Mouse (Mus musculus): ENCODE results near the gene Catsper3.

GRCm38 (mm10) chr13:55774352-55774751, 10.0 kb upstream of the Catsper3 start:
- TF ChIP-seq KAT2A (conservative IDR thresholded peaks at IDR 0.05; ENCODE audit: low read depth, low read length) (no peak), ZMIZ1 (IDR thresholded peaks at IDR 0.05; ENCODE audit: low read depth, low read length) (no peak), TCF12 (IDR thresholded peaks at IDR 0.05; ENCODE audit: low read depth, low read length) (no peak), MYC (IDR thresholded peaks at IDR 0.05; ENCODE audit: low read depth, low read length) (no peak), GATA1 (IDR thresholded peaks at IDR 0.05; ENCODE audit: low read depth, low read length) (no peak), BHLHE40 (IDR thresholded peaks at IDR 0.05; ENCODE audit: borderline replicate concordance, low read depth, low read length) (no peak), SIN3A (IDR thresholded peaks at IDR 0.05; ENCODE audit: low read length) (no peak)

All from MEL (cell line).